Mouse (Mus musculus) bone marrow macrophage, adult 2 months (primary cell): ENCODE results near the gene Myl9.

Experiments
- CTCF ChIP-seq: IDR thresholded peaks from 2 replicates; pipeline ENCODE4 v1.5.1; 2012; ENCODE audit warnings: low read depth, mild to moderate bottlenecking, low read length, moderate library complexity
- POLR2A ChIP-seq: IDR thresholded peaks from 2 replicates; pipeline ENCODE4 v1.6.1; 2012; ENCODE audit warnings: mild to moderate bottlenecking, low read depth, low read length, borderline replicate concordance

DNA sequence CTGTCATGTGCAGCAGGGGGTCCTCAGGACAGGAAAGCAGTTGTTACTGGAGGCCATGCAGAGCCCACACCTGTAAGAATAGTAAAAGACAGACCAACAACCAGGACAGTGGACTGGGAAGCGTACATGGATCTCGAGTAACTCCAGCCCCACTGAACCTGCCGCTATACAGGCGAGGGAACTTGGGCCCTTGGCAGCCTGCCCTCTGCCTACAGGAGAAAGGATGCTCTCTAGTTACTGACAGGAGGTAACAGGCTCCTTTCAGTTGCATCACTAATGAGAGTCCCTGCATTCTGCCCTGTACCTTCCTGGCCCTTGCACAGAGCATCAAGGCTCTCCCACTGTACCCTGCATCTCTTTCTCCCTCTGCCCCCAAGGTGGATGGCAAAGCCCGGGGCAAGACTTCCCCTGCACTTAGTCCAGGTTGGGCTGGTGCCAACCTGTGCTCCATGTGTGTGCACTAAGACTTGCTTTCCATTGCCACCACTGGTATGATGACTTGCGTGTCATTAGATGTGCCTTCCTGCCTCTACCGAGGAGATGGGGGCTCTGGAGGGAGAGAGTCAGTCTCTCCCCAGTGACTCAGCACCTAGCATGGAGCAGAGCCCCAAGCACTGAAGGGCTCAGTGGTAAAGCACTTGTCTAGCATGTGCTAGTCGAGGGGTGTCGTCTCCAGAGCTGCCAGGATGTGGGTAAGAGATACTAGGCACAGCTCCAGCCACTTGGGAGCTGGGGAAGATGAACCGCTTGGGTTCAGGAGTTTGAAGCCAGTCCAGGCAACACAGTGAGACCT is 8.8 kb upstream of the Myl9 start:
- TF ChIP-seq CTCF (no peak), POLR2A (no peak)
